Mouse (Mus musculus) embryonic fibroblast, embryonic 13.5 days (primary cell): ENCODE measurements around the gene Apol7a.

Experiments
- CTCF ChIP-seq: IDR thresholded peaks from 2 replicates; pipeline ENCODE4 v1.5.1; 2011; ENCODE audit warnings: mild to moderate bottlenecking, control low read depth, low read length, moderate library complexity, borderline replicate concordance; ENCODE audit not compliant: insufficient read depth
- POLR2A ChIP-seq: IDR thresholded peaks from 2 replicates; pipeline ENCODE4 v1.6.1; 2011; ENCODE audit warnings: low read depth, mild to moderate bottlenecking, control low read depth, low read length, moderate library complexity

DNA sequence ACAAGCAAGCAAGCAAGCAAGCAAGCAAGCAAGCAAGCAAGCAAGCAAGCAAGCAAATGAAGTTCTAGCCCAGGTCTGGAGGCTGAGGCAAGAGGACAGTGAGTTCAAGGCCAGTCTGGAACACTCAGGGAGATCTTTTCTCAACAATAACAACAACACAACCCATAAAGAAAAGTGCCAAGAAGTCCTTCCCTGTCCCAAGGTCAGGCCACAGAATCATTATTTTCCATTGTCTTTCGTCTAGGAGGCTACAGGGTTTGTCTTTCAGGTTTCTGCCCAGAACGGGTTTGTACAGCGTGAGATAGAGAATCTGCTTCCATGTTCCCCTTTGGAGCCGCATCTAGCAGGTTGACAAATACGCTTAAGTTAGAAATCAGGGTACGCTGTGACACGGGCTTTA lies 48.8 kb downstream of the Apol7a start:
- no peak for TF ChIP-seq CTCF
- no peak for TF ChIP-seq POLR2A
